Comparison of ENCODE assay signal across 9 mouse cellular contexts in the genomic region with DNA sequence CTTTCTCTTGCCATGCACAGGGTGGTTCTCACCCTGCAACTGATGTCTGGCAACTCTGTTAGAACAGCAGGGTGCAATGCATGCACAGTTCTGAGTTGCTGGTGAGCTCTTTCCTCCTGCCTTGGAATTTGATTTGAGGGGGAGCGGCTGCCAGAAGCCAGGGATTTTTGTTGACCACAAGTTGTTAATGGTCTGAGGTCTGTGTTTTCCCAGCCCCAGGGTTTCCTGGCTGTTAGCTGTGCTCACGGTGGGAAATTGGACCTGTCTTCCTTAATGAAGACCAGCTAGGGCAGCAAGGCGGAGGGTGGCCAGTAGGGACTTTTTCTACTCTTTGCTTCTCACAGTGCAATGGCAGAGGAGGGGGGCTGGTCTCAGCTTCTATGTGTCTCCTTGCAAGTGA. TPM values are rescaled to one million over a fixed set of nuclear protein-coding genes. Genes with fewer than 3 reads are reported as not detected.
A peak's percentile ranks its signal among the peaks of the same experiment; 100 is the strongest.
DNase-seq lines count a peak whose midpoint lies in the region; ATAC-seq lines count a peak whose summit lies in the region.
"Had no signal": no experiment of that assay in that cellular context is flagged by ENCODE, and none has a peak within 500 bp of the region (broad histone marks: within the 10 kb centered on the region; RNA-seq: fewer than 3 reads in every experiment).

No protein-coding gene starts in this region.

- 47% methylated on average over 3 of the region's 3 CpGs for WGBS in hindbrain, embryonic 10.5 days
- 43% methylated on average over 3 of the region's 3 CpGs for WGBS in hindbrain, embryonic 16.5 days
- 30% methylated on average over 3 of the region's 3 CpGs for WGBS in embryonic facial prominence, embryonic 15.5 days
- WGBS in limb, embryonic 12.5 days, result 7% methylated on average over 3 of the region's 3 CpGs
- WGBS in liver, embryonic 12.5 days (ENCODE audit: insufficient replicate concordance), result 45% methylated on average over 3 of the region's 3 CpGs

- H3K27me3 ChIP-seq in hindbrain, embryonic 10.5 days (ENCODE audit: insufficient read depth, poor library complexity, severe bottlenecking), result no peaks in the 10 kb centered on the region
- H3K27me3 ChIP-seq in hindbrain, embryonic 16.5 days (replicated peaks; ENCODE audit: control insufficient read depth, insufficient read depth, low read length), result no peaks in the 10 kb centered on the region
- H3K27me3 ChIP-seq in embryonic facial prominence, embryonic 15.5 days, result no peaks in the 10 kb centered on the region
- H3K27me3 ChIP-seq in limb, embryonic 12.5 days, result no peaks in the 10 kb centered on the region
- 0 out of 2 replicates have a peak, but pooled peaks cover 5% of the 10 kb centered on the region for H3K27me3 ChIP-seq in liver, embryonic 12.5 days (replicated peaks)

- 0 out of 2 replicates have a peak overlapping the region, but pooled peaks have one; percentile 14 for H3K27ac ChIP-seq in hindbrain, embryonic 10.5 days
- H3K27ac ChIP-seq in hindbrain, embryonic 16.5 days (ENCODE audit: low read depth, low read length), result no peak overlapping the region
- H3K27ac ChIP-seq in embryonic facial prominence, embryonic 15.5 days (replicated peaks), result peak overlapping the region; percentile 86
- peak overlapping the region; percentile 96 for H3K27ac ChIP-seq in limb, embryonic 12.5 days
- no peak overlapping the region for H3K27ac ChIP-seq in liver, embryonic 12.5 days
- H3K27ac ChIP-seq: left cerebral cortex, adult 2 months had no signal

- H3K36me3 ChIP-seq in hindbrain, embryonic 10.5 days, result 0 out of 2 replicates have a peak, but pooled peaks cover 4% of the 10 kb centered on the region
- H3K36me3 ChIP-seq in hindbrain, embryonic 16.5 days (ENCODE audit: control insufficient read depth, insufficient read depth, low read length), result no peaks in the 10 kb centered on the region
- H3K36me3 ChIP-seq in embryonic facial prominence, embryonic 15.5 days, result peaks cover 50% of the 10 kb centered on the region; the same call in 1 of the 2 replicates
- H3K36me3 ChIP-seq in limb, embryonic 12.5 days, result peaks cover 71% of the 10 kb centered on the region
- no peaks in the 10 kb centered on the region for H3K36me3 ChIP-seq in liver, embryonic 12.5 days

- H3K9me3 ChIP-seq in hindbrain, embryonic 10.5 days, result no peaks in the 10 kb centered on the region
- H3K9me3 ChIP-seq in hindbrain, embryonic 16.5 days (ENCODE audit: control insufficient read depth, low read length), result no peaks in the 10 kb centered on the region
- no peaks in the 10 kb centered on the region for H3K9me3 ChIP-seq in embryonic facial prominence, embryonic 15.5 days (replicated peaks)
- H3K9me3 ChIP-seq in limb, embryonic 12.5 days, result no peaks in the 10 kb centered on the region
- no peaks in the 10 kb centered on the region for H3K9me3 ChIP-seq in liver, embryonic 12.5 days (replicated peaks)

- H3K4me1 ChIP-seq in hindbrain, embryonic 10.5 days (replicated peaks), result peaks cover 23% of the 10 kb centered on the region; the same call in 1 of the 2 replicates
- H3K4me1 ChIP-seq in hindbrain, embryonic 16.5 days (ENCODE audit: control insufficient read depth, insufficient read depth, low read depth, low read length), result peaks cover 17% of the 10 kb centered on the region
- peaks cover 70% of the 10 kb centered on the region for H3K4me1 ChIP-seq in embryonic facial prominence, embryonic 15.5 days
- peaks cover 72% of the 10 kb centered on the region for H3K4me1 ChIP-seq in limb, embryonic 12.5 days (replicated peaks)
- H3K4me1 ChIP-seq in liver, embryonic 12.5 days, result peaks cover 3% of the 10 kb centered on the region; the same call in 1 of the 2 replicates

- peak; percentile 28 for DNase-seq in hindbrain, embryonic 10.5 days (ENCODE audit: low spot score)
- peak; percentile 79 for DNase-seq in NIH3T3 (ENCODE audit: low read depth)
- DNase-seq in frontal cortex, postnatal 36 days (ENCODE audit: low spot score in 2 of 2), result no peak
- no peak for DNase-seq in cerebellum, adult 18-20 months

- H3K4me2 ChIP-seq in hindbrain, embryonic 16.5 days (ENCODE audit: low read length), result no peak overlapping the region
- H3K4me2 ChIP-seq in embryonic facial prominence, embryonic 15.5 days (replicated peaks), result no peak overlapping the region
- peak overlapping the region; percentile 22; the same call in 1 of the 2 replicates for H3K4me2 ChIP-seq in limb, embryonic 12.5 days
- H3K4me2 ChIP-seq in liver, embryonic 12.5 days, result no peak overlapping the region

- ATAC-seq in hindbrain, embryonic 16.5 days, result no peak
- ATAC-seq in embryonic facial prominence, embryonic 15.5 days (ENCODE audit: insufficient number of reproducible peaks, low FRiP score, low TSS enrichment, low read depth), result peak; percentile 72
- ATAC-seq in limb, embryonic 12.5 days (ENCODE audit: insufficient number of reproducible peaks, insufficient read depth, low FRiP score, low TSS enrichment, low read depth), result peak; percentile 61; the same call in 1 of the 2 replicates
- no peak for ATAC-seq in liver, embryonic 12.5 days

- no peak overlapping the region for H3K9ac ChIP-seq in hindbrain, embryonic 16.5 days (ENCODE audit: low read depth, low read length)
- H3K9ac ChIP-seq in embryonic facial prominence, embryonic 15.5 days, result no peak overlapping the region
- no peak overlapping the region for H3K9ac ChIP-seq in limb, embryonic 12.5 days (replicated peaks)
- no peak overlapping the region for H3K9ac ChIP-seq in liver, embryonic 12.5 days

- H3K4me3 ChIP-seq in hindbrain, embryonic 10.5 days, result no peak overlapping the region
- no peak overlapping the region for H3K4me3 ChIP-seq in hindbrain, embryonic 16.5 days (ENCODE audit: low read length)
- no peak overlapping the region for H3K4me3 ChIP-seq in embryonic facial prominence, embryonic 15.5 days (replicated peaks)
- no peak overlapping the region for H3K4me3 ChIP-seq in limb, embryonic 12.5 days (replicated peaks)
- H3K4me3 ChIP-seq in liver, embryonic 12.5 days, result no peak overlapping the region
- H3K4me3 ChIP-seq: left cerebral cortex, adult 2 months had no signal

RNA-seq across cellular contexts. Expression of a gene that starts 45.7 kb away (rescaled TPM):
- 21.2 and 25.6 TPM in 2 replicates for polyA plus RNA-seq in hindbrain, embryonic 10.5 days (2016; fragmentation: Nextera tagmentation; extraction: Ambion mirVana)
- 9.2 and 13.5 TPM in 2 replicates for polyA plus RNA-seq in hindbrain, embryonic 16.5 days (2015; fragmentation: Nextera tagmentation; extraction: Ambion mirVana)
- 217 and 242 TPM in 2 replicates for polyA plus RNA-seq in embryonic facial prominence, embryonic 15.5 days (2015; fragmentation: Nextera tagmentation; extraction: Ambion mirVana)
- polyA plus RNA-seq in limb, embryonic 12.5 days (2016; fragmentation: Nextera tagmentation; extraction: Ambion mirVana), result 59.1 and 65.0 TPM in 2 replicates
- polyA plus RNA-seq in liver, embryonic 12.5 days (2016; fragmentation: Nextera tagmentation; extraction: Ambion mirVana), result 15.0 and 15.4 TPM in 2 replicates

Comparison
In these comparisons a context has a peak if more than half of its experiments do, and no peak if none do; other contexts are left out.
1. H3K27ac ChIP-seq: peak in hindbrain, embryonic 10.5 days (single experiment), embryonic facial prominence, embryonic 15.5 days (single experiment) and limb, embryonic 12.5 days (single experiment); none in hindbrain, embryonic 16.5 days (single experiment) and liver, embryonic 12.5 days (single experiment).
2. DNase-seq: peak in hindbrain, embryonic 10.5 days (single experiment) and NIH3T3 (single experiment); none in frontal cortex, postnatal 36 days (0 of 2) and cerebellum, adult 18-20 months (0 of 2).
3. ATAC-seq: peak in embryonic facial prominence, embryonic 15.5 days (single experiment) and limb, embryonic 12.5 days (single experiment); none in hindbrain, embryonic 16.5 days (single experiment) and liver, embryonic 12.5 days (single experiment).